Mouse (Mus musculus) layer of hippocampus, postnatal 14 days (tissue): ENCODE measurements at regions not wholly inside any gene's neighbourhood (a gene's known extent, or its start where the extent isn't known, plus 50 kb on each side); places are given as distances from the start of the nearest gene placed in this dataset.

ENCODE experiments used
- DNase-seq, 2 experiments: peaks; one replicate each; pipeline ENCODE4 v3.0.0; 2021 to 2022; ENCODE audit warnings: low spot score in 2 of 2, mixed read lengths in 1 of 2

GRCm38 (mm10) chr1:60627786-60628453 lies 61.0 kb upstream of the Raph1 start:
- no peak for DNase-seq

GRCm38 (mm10) chr1:60627367-60627766 lies 60.5 kb upstream of the Raph1 start:
- DNase-seq = no peak

DNA sequence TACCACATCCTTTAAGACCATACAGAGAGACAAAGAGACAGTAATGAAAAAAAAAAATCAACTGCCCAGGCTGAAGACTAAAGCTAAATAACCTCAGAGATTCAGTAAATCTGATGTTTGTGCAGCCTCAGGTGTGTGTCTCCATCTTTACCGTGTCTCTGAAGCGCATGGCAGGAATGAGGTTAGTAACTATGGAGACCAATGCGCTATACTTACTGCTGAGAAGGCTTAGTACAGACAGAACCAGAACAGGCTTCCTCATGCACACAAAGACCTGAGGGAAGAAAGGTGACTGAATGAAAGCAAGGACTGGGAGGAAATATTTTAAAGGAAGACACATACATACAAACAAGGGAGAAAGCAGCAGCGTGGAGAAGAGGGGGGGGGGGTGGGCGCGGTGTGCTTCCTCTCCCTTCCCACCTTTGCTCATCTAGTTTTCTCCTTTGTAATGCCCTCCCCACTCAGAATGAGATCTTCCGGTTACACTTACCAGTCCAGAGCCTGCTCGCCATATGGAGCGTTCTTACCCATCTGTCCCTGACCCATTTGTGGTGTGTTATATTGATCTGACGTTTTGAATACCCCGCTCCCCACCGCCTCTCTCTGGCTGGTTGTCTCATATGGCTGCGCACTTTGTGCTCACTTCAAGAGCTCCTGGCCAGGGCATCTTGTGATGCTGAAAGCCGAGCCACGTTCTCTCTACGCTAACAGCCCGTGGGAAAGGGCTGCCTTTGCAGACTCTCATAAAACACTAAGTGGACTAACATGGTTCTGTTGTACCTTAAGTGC lies 59.0 kb upstream of the Raph1 start:
- DNase-seq = peak in 1 of 2 experiments; percentile 16

- no peak for DNase-seq
These were observed 57.3 kb upstream of the Raph1 start for GRCm38 (mm10) chr1:60624231-60624630.

DNA sequence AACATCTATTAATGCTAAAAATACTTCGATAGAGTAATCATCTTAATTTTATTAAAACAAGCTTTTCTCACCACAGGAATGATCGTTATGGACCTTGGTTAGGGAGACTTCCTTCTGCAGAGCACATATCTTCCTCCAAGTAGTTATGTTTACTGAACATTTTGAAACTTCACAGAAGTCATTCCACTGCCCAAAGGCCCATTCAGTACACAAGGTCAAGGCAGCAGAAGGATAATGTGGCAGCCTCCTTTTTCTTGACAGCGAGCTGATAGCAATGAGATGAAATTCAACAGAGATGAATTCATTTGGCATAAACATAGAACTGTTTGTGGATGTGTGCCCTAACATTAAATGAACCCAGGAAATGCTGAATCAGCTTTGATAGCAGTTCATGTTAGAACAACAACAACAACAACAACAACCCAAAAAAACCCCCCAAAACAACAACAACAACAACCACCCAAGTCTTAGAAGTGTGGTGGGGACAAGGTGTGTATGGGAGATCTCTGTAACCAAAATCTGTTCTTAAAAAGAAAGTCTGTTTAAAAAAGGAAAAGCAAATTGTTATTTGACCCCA lies 56.6 kb upstream of the Raph1 start:
- DNase-seq = no peak

DNA sequence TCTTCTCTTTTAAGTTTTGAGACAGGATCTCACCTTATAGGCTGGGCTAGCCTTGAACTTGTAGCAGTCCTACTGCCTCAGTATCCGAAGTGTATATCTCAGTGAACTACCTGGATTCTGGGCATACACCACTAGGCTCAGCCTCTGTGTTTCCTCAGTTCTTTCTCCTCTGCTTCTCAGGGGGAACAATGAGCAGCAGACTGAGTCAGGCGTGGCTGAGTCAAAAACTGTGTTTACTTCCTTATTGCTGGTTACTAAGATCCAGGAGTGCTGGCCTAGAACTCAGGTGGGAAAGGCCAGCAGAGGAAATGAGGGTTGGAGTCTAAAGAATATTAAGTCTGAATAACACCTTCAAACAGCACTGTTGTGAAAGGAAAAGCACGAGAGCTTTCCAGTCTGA lies 54.9 kb upstream of the Raph1 start:
- DNase-seq = no peak

- no peak for DNase-seq
These were observed 54.3 kb upstream of the Raph1 start for GRCm38 (mm10) chr1:60621064-60621726.

DNA sequence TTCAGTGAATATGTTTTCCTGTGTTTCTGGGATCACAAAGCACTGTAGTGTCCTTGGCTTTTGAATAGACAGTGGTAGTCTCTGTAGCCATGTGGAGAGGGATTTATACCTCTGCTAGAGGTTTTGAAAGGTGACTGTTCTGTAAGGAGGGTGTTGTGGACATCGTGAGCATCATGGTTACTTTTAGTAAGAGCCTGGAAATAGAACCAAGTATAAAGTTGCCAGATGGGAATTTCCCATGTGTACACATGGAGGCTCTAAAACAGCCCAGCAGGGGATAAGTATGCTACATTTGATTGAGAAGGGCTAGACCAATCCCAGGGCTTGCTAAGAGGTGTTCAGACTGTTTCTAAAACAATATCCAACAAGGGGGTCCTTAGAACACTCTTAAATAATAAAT lies 51.5 kb upstream of the Raph1 start:
- no peak for DNase-seq

DNA sequence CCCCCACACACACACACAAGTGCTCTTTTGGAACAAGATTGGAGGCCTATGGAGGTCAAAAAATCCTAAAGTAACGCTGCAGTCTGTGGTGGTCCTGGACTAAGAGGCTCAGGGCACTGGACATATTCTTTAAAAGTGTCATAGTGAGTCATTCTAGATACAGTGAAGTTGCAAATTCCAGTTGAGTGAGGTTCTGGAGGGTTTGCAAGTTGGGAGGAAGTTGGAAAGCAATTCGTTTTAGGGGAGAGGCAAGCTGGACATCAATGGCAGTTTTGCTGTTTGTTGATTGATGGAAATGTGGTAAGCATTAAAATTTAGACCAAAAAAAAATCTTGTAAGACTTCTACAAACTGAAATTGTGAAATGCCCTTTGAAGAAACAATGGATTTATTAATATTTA lies 50.0 kb upstream of the Raph1 start:
- DNase-seq = no peak
